Mouse (Mus musculus): ENCODE data around the gene Rrn3.

Rrn3 gene

DNA sequence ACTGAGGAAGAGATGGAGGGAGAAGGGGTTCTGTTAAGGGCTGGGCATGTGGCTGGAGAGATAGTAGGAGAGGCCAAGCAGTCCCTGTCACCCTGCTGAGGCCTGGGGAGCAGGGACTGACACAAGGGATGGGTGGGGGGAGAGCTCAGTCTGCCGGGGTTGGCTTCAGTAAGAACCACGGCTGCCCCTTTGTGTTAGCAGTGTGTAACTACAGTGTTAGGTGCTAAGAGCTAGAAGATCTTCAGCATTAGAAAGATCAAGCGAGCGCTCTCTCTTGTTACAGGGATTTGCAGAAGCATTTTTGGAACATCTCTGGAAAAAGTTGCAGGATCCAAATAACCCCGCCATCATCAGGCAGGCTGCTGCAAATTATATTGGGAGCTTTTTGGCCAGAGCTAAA, 24.2 kb downstream of the Rrn3 start:
- H3K4me1 ChIP-seq (replicated peaks; ENCODE audit: low read depth, low read length), result peaks cover 62% of the 10 kb centered on the region

DNA sequence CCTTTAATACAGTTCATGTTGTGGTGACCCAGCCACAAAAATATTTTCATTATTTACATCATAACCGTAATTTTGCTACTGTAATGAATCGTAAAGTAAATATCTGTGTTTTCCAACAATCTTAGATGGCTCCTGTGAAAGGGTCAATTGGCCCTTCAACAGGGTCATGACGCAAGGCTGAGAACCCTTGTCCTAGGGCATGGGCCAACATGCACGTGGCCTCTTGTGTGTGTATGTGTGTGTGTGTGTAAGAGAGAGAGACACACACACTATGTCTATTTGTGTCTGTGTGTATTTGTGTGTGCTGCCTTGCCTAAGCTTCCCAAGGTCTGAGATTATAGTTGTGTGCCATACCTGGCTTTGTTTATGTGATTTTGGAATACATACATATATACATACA, 27.1 kb downstream of the Rrn3 start:
- Histone ChIP-seq H3K27me3 (ENCODE audit: insufficient read depth, low read length) (no peaks in the 10 kb centered on the region), H3K36me3 (ENCODE audit: insufficient read depth, low read length) (peaks cover 97% of the 10 kb centered on the region), H3K4me1 (replicated peaks; ENCODE audit: low read depth, low read length) (peaks cover 62% of the 10 kb centered on the region), H3K4me3 (replicated peaks; ENCODE audit: low read length) (no peak overlapping the region), H3K9me3 (ENCODE audit: low read length) (no peaks in the 10 kb centered on the region)
- TF ChIP-seq NANOG (IDR thresholded peaks at IDR 0.05; ENCODE audit: borderline replicate concordance, low read length) (no peak), CTCF (conservative IDR thresholded peaks at IDR 0.05; ENCODE audit: low read length) (no peak), POU5F1 (IDR thresholded peaks at IDR 0.05; ENCODE audit: borderline replicate concordance, low read length) (no peak)

More for the DNA sequence above, 24.2 kb downstream of the Rrn3 start:
- Histone ChIP-seq H3K4me3 (replicated peaks; ENCODE audit: low read length) (0 out of 2 replicates have a peak overlapping the region, but pooled peaks have one; percentile 1), H3K36me3 (ENCODE audit: insufficient read depth, low read length) (peaks cover 97% of the 10 kb centered on the region), H3K27me3 (ENCODE audit: insufficient read depth, low read length) (no peaks in the 10 kb centered on the region), H3K9me3 (ENCODE audit: low read length) (no peaks in the 10 kb centered on the region)
- TF ChIP-seq POU5F1 (IDR thresholded peaks at IDR 0.05; ENCODE audit: borderline replicate concordance, low read length) (no peak), CTCF (conservative IDR thresholded peaks at IDR 0.05; ENCODE audit: low read length) (peak; percentile 20)

DNA sequence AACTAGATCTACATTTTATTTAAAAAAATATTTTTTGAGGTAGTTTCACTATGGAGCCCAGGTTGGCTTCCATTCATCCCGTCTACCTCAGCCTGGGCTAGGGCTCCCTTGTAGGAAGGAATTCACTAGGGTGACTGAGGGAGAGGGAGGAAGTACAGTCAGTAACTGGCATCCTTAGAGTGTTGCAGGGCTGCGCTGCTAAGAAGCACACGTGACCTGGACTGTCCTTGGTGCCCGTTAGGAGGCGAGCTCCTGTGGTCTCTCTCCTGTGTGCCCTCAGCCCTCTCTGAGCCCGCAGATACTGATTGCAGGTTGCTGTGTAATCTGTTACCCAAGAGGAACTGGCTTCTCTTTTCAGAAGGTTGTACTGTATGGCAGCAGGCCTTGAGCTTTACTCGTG, 27.9 kb downstream of the Rrn3 start:
- Histone ChIP-seq H3K4me1 (replicated peaks; ENCODE audit: low read depth, low read length) (peaks cover 65% of the 10 kb centered on the region), H3K4me3 (replicated peaks; ENCODE audit: low read length) (no peak overlapping the region), H3K27me3 (ENCODE audit: insufficient read depth, low read length) (no peaks in the 10 kb centered on the region), H3K9me3 (ENCODE audit: low read length) (no peaks in the 10 kb centered on the region), H3K36me3 (ENCODE audit: insufficient read depth, low read length) (peaks cover 99% of the 10 kb centered on the region)
- no peak for TF ChIP-seq POU5F1 (IDR thresholded peaks at IDR 0.05; ENCODE audit: borderline replicate concordance, low read length)
- TF ChIP-seq NANOG (IDR thresholded peaks at IDR 0.05; ENCODE audit: borderline replicate concordance, low read length), result no peak
- no peak for TF ChIP-seq CTCF (conservative IDR thresholded peaks at IDR 0.05; ENCODE audit: low read length)

DNA sequence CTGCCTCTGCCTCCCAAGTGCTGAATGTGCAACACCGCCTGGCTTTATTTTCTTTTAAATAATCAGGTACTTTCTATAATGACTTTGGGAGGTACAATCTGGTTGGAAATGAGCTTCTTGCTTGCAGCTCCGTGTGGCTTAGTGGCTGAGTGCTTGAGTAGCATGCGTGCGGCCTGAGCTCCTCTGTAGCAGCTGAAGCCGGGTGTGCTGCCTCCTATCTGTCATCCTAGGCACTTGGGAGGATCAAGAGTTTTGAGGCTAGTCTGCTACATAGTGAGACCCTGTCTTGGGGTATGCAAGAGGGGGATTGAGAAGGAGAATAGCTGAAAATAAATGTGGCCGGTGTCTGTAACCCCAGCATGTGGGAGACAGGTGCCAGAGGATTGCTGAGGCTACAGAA, 31.6 kb downstream of the Rrn3 start:
- Histone ChIP-seq H3K4me1 (replicated peaks; ENCODE audit: low read depth, low read length) (peaks cover 65% of the 10 kb centered on the region), H3K9me3 (ENCODE audit: low read length) (no peaks in the 10 kb centered on the region), H3K36me3 (ENCODE audit: insufficient read depth, low read length) (peaks cover 100% of the 10 kb centered on the region), H3K4me3 (replicated peaks; ENCODE audit: low read length) (no peak overlapping the region), H3K27me3 (ENCODE audit: insufficient read depth, low read length) (no peaks in the 10 kb centered on the region)
- TF ChIP-seq CTCF (conservative IDR thresholded peaks at IDR 0.05; ENCODE audit: low read length) (0 out of 2 replicates have a peak, but pooled peaks have one; percentile 18), POU5F1 (IDR thresholded peaks at IDR 0.05; ENCODE audit: borderline replicate concordance, low read length) (no peak)

DNA sequence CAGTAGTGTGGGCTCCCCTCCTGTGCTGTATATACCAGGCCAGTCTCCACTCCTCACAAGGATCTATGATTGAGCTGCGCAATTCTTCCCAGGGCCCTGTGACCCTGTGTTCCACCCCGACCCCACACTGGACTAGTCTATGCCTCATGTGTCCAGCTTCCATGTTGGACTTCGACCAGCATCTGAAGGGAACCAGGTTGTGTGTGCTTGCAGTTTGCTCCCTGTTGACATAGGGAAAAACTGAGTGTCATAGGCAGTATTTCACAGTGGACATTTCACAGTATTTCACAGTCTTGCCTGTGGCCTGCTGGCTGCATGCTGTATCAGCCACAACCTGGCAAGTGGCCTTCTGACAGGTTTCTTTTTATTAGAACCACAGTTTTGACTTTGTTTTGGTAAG, 32.7 kb downstream of the Rrn3 start:
- TF ChIP-seq CTCF (conservative IDR thresholded peaks at IDR 0.05; ENCODE audit: low read length) (no peak), POU5F1 (IDR thresholded peaks at IDR 0.05; ENCODE audit: borderline replicate concordance, low read length) (no peak), NANOG (IDR thresholded peaks at IDR 0.05; ENCODE audit: borderline replicate concordance, low read length) (no peak)
- Histone ChIP-seq H3K9me3 (ENCODE audit: low read length) (no peaks in the 10 kb centered on the region), H3K4me3 (replicated peaks; ENCODE audit: low read length) (no peak overlapping the region), H3K27me3 (ENCODE audit: insufficient read depth, low read length) (no peaks in the 10 kb centered on the region), H3K4me1 (replicated peaks; ENCODE audit: low read depth, low read length) (peaks cover 69% of the 10 kb centered on the region), H3K36me3 (ENCODE audit: insufficient read depth, low read length) (peaks cover 90% of the 10 kb centered on the region)

DNA sequence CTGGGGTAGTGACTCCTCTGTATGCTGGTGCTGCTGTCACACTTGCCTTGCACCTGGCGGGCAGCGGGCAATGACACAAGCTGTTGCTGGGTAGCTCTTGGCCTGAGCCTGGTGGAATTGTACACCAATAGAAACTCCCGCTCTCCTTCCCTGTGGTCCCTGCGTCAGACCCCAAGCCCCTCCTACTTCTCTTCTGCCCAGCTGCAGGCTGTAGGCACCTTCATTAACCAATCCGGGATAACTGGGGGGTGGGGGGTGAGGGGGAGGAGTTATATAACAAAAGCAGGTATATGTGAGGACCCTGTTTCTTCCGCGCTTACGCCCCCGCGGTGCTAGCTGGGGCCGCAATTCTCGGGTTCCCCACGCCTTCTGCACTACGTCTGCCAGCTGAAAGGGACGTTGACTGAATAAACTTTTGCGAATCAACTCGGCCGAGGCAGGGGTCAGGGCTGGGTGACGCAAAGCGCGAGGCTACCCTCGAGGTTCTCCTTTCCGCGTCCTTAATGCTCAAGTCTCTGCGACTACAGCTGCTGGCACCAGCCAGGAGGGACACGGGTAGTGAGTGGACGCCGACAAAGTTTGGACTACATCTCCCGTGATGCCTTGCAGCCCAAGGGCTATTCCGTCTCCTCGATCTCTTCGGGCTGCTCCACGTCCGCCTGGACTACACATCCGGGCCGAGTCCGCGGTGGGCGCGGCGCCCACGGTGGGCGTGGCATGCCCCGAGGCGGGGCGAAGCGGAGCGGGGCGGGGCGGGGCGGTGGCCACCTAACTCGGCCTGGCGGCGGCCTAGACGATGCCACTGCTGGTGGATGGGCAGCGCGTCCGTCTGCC, 38.3 kb downstream of the Rrn3 start, which contains the start of gene Ntan1:
Gene Ntan1, plus strand, starts transcription at position 286 of the 834 bp plus-strand sequence.
- peaks cover 74% of the 10 kb centered on the region for H3K4me1 ChIP-seq (replicated peaks; ENCODE audit: low read depth, low read length)
- TF ChIP-seq NANOG (IDR thresholded peaks at IDR 0.05; ENCODE audit: borderline replicate concordance, low read length) (no peak), CTCF (conservative IDR thresholded peaks at IDR 0.05; ENCODE audit: low read length) (no peak), POU5F1 (IDR thresholded peaks at IDR 0.05; ENCODE audit: borderline replicate concordance, low read length) (no peak)
- H3K4me3 ChIP-seq (replicated peaks; ENCODE audit: low read length), result peak within 1 kb of the TSS; percentile 91
- no peaks in the 10 kb centered on the region for H3K27me3 ChIP-seq (ENCODE audit: insufficient read depth, low read length)
- H3K36me3 ChIP-seq (ENCODE audit: insufficient read depth, low read length), result peaks cover 37% of the 10 kb centered on the region
- H3K9me3 ChIP-seq (ENCODE audit: low read length), result no peaks in the 10 kb centered on the region

DNA sequence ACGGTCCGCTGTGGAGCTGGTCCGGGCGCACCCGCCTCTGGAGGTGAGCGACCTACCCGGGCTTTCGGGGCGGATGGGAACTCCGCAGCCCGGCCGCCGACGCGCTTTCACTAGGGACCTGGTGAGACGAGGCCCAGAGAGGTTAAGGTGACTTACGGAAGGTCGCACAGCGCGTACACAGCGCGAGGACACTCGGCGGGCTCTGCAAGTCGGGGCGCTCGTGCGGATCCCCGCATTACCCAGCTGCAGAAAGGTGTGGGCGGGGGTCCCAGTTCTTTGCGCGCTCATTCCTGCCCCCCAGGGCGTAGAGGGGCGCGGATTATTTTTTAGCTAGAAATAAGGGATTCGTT, 38.9 kb downstream of the Rrn3 start:
- Histone ChIP-seq H3K4me3 (replicated peaks; ENCODE audit: low read length) (peak overlapping the region; percentile 91), H3K36me3 (ENCODE audit: insufficient read depth, low read length) (peaks cover 35% of the 10 kb centered on the region), H3K4me1 (replicated peaks; ENCODE audit: low read depth, low read length) (peaks cover 75% of the 10 kb centered on the region), H3K27me3 (ENCODE audit: insufficient read depth, low read length) (no peaks in the 10 kb centered on the region), H3K9me3 (ENCODE audit: low read length) (no peaks in the 10 kb centered on the region)
- TF ChIP-seq CTCF (conservative IDR thresholded peaks at IDR 0.05; ENCODE audit: low read length), result no peak
- no peak for TF ChIP-seq POU5F1 (IDR thresholded peaks at IDR 0.05; ENCODE audit: borderline replicate concordance, low read length)
- TF ChIP-seq NANOG (IDR thresholded peaks at IDR 0.05; ENCODE audit: borderline replicate concordance, low read length), result no peak

DNA sequence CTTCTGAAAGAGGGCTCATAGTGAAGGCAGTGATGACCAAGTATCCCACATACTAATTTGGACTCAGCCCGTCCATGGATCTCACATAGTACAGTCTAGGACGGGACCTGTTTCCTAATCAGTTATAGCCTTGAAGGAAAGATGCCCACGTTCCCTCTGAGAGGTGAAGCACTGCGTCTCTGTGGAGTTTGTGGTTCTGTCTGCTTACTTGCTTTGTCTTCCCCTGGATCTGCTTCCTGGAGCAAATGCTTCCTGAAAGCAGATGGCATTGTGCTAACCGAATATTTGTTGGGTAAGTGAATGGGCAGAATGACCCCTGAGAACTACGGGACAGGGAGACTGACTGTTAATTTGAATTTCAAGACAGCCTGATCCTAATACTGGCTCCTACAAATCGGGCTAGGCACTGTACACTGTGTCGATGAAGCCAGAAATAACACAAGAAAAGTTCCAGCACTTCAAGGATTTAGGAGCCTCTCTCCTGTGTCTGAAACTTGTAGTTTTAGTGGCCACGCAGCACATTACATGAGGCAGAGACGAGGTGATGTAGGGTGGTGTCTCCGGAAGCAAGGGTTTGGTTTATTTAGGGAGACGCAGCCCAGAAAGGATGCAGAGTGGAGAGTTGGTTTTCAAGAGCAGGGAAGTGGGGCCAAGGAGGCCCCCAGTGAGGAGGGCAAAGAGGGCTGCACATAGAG, 39.4 kb downstream of the Rrn3 start:
- TF ChIP-seq CTCF (conservative IDR thresholded peaks at IDR 0.05; ENCODE audit: low read length) (no peak), POU5F1 (IDR thresholded peaks at IDR 0.05; ENCODE audit: borderline replicate concordance, low read length) (no peak), NANOG (IDR thresholded peaks at IDR 0.05; ENCODE audit: borderline replicate concordance, low read length) (no peak)
- Histone ChIP-seq H3K4me3 (replicated peaks; ENCODE audit: low read length) (peak overlapping the region; percentile 91), H3K27me3 (ENCODE audit: insufficient read depth, low read length) (no peaks in the 10 kb centered on the region), H3K4me1 (replicated peaks; ENCODE audit: low read depth, low read length) (peaks cover 73% of the 10 kb centered on the region), H3K9me3 (ENCODE audit: low read length) (no peaks in the 10 kb centered on the region), H3K36me3 (ENCODE audit: insufficient read depth, low read length) (peaks cover 31% of the 10 kb centered on the region)

Data from E14TG2a.4 (cell line).